8 mouse cellular contexts compared by ENCODE assay signal in genomic region chr19:44296186-44296585, GRCm38 (mm10). TPM values are rescaled to one million over a fixed set of nuclear protein-coding genes. Genes with fewer than 3 reads are reported as not detected.
DNase-seq lines count a peak whose midpoint lies in the region; ATAC-seq and TF ChIP-seq lines count a peak whose summit lies in the region.

No protein-coding gene starts in this region.

- H3K4me2 ChIP-seq in limb, embryonic 14.5 days (replicated peaks; ENCODE audit: low read depth, low read length, severe bottlenecking): peak overlapping the region; percentile 96
- peak overlapping the region; percentile 75 for H3K4me2 ChIP-seq in stomach, postnatal 0 days (replicated peaks; ENCODE audit: low read depth)

- H3K4me1 ChIP-seq in embryonic fibroblast, embryonic 13.5 days (ENCODE audit: control insufficient read depth, insufficient read depth, low read length): peaks cover 15% of the 10 kb centered on the region
- peaks cover 51% of the 10 kb centered on the region for H3K4me1 ChIP-seq in limb, embryonic 14.5 days (ENCODE audit: control insufficient read depth, insufficient read depth, low read length)
- H3K4me1 ChIP-seq in stomach, postnatal 0 days (replicated peaks; ENCODE audit: control insufficient read depth, insufficient read depth): peaks cover 12% of the 10 kb centered on the region

- H3K27me3 ChIP-seq in limb, embryonic 14.5 days (ENCODE audit: control insufficient read depth, insufficient read depth, low read length): no peaks in the 10 kb centered on the region
- no peaks in the 10 kb centered on the region for H3K27me3 ChIP-seq in stomach, postnatal 0 days (ENCODE audit: control insufficient read depth, insufficient read depth, low read length)

- peak overlapping the region; percentile 99 for H3K27ac ChIP-seq in left cerebral cortex, adult 2 months
- H3K27ac ChIP-seq in embryonic fibroblast, embryonic 13.5 days (ENCODE audit: insufficient read depth, low read length): no peak overlapping the region
- H3K27ac ChIP-seq in limb, embryonic 14.5 days (replicated peaks; ENCODE audit: low read depth, low read length): 0 out of 2 replicates have a peak overlapping the region, but pooled peaks have one; percentile 27
- no peak overlapping the region; the same call in 1 of the 2 replicates for H3K27ac ChIP-seq in stomach, postnatal 0 days (replicated peaks)

- no peak for TF ChIP-seq CTCF in left cerebral cortex, adult 2 months (IDR thresholded peaks at IDR 0.05)
- TF ChIP-seq CTCF in embryonic fibroblast, embryonic 13.5 days (IDR thresholded peaks at IDR 0.05; ENCODE audit: borderline replicate concordance, insufficient read depth, low read length): no peak
- TF ChIP-seq CTCF in stomach, postnatal 0 days (IDR thresholded peaks at IDR 0.05; ENCODE audit: low read depth): no peak

- no peaks in the 10 kb centered on the region for H3K9me3 ChIP-seq in limb, embryonic 14.5 days (ENCODE audit: control insufficient read depth, low read length)
- no peaks in the 10 kb centered on the region for H3K9me3 ChIP-seq in stomach, postnatal 0 days (ENCODE audit: control insufficient read depth, low read length)

- H3K36me3 ChIP-seq in limb, embryonic 14.5 days (ENCODE audit: control insufficient read depth, insufficient read depth, low read length): peaks cover 62% of the 10 kb centered on the region
- H3K36me3 ChIP-seq in stomach, postnatal 0 days (ENCODE audit: control insufficient read depth, insufficient read depth, low read length): peaks cover 24% of the 10 kb centered on the region; the same call in 1 of the 2 replicates

- WGBS in limb, embryonic 14.5 days: 19% methylated on average over 7 of the region's 7 CpGs
- 15% methylated on average over 7 of the region's 7 CpGs for WGBS in stomach, postnatal 0 days

- ATAC-seq in limb, embryonic 14.5 days (ENCODE audit: low FRiP score, low read depth): no peak
- ATAC-seq in stomach, postnatal 0 days (ENCODE audit: low FRiP score, low TSS enrichment): no peak
- ATAC-seq in inflammation-experienced regulatory T-cells, adult 6 months: no peak

- no peak for TF ChIP-seq EP300 in stomach, postnatal 0 days (optimal IDR thresholded peaks at IDR 0.05)

- intact Hi-C loops in left cerebral cortex, adult 2 months (cut with DNase I): loop anchor here (5.0 kb wide), 1 partner anchor 99 kb away; no protein-coding TSS in a partner anchor
- intact Hi-C loops in left cerebral cortex, postnatal 4 days (cut with DNase I): loop anchor here (5.0 kb wide), 1 partner anchor 49 kb away; no protein-coding TSS in a partner anchor

- DNase-seq in left cerebral cortex, adult 2 months (ENCODE audit: extremely low spot score in 1 of 2, low spot score in 2 of 2): no peak
- DNase-seq in left cerebral cortex, postnatal 4 days: no peak
- DNase-seq in limb, embryonic 14.5 days (ENCODE audit: low spot score): no peak
- DNase-seq in stomach, postnatal 0 days (ENCODE audit: low spot score): no peak
- DNase-seq in layer of hippocampus, postnatal 36 days: no peak
- no peak for DNase-seq in left cerebral cortex, adult 8-10 months (ENCODE audit: low spot score in 2 of 2)

- no peak; the same call in 1 of the 2 replicates for TF ChIP-seq POLR2A in embryonic fibroblast, embryonic 13.5 days (IDR thresholded peaks at IDR 0.05; ENCODE audit: low read depth, low read length)
- TF ChIP-seq POLR2A in limb, embryonic 14.5 days (IDR thresholded peaks at IDR 0.05; ENCODE audit: borderline replicate concordance, extremely low read depth, insufficient read depth, insufficient read length): no peak

- peak overlapping the region; percentile 86 for H3K9ac ChIP-seq in limb, embryonic 14.5 days (ENCODE audit: low read depth, low read length, severe bottlenecking)
- H3K9ac ChIP-seq in stomach, postnatal 0 days (ENCODE audit: low read length): peak overlapping the region; percentile 50

- peak overlapping the region; percentile 94 for H3K4me3 ChIP-seq in left cerebral cortex, adult 2 months
- peak overlapping the region; percentile 82 for H3K4me3 ChIP-seq in embryonic fibroblast, embryonic 13.5 days (ENCODE audit: insufficient read depth, low read length)
- peak overlapping the region; percentile 92 for H3K4me3 ChIP-seq in limb, embryonic 14.5 days (replicated peaks; ENCODE audit: low read length)
- peak overlapping the region; percentile 71 for H3K4me3 ChIP-seq in stomach, postnatal 0 days (ENCODE audit: low read depth, low read length)

RNA-seq across cellular contexts. Expression of gene Scd2, which starts 2.7 kb away (rescaled TPM):
- 100 to 1,000 TPM; 580 to 609 TPM for total RNA-seq in left cerebral cortex, adult 2 months (2021)
- 100 to 1,000 TPM; 554 to 565 TPM for total RNA-seq in left cerebral cortex, postnatal 4 days (2021)
- polyA plus RNA-seq in embryonic fibroblast, embryonic 13.5 days (2011; ENCODE audit: insufficient read length, low read depth, missing spikeins): 442 and 478 TPM in 2 replicates
- 274 and 383 TPM in 2 replicates for polyA plus RNA-seq in limb, embryonic 14.5 days (2012; rRNA removed)
- 216 and 218 TPM in 2 replicates for polyA plus RNA-seq in limb, embryonic 14.5 days (2014; fragmentation: Nextera tagmentation; extraction: Ambion mirVana)
- polyA plus RNA-seq in stomach, postnatal 0 days (2015; fragmentation: Nextera tagmentation; extraction: Ambion mirVana): 29.5 and 34.0 TPM in 2 replicates
- polyA plus RNA-seq in inflammation-experienced regulatory T-cells, adult 6 months (2017; shearing (Covaris generic)): 10 to 100 TPM; 24.8 to 27.3 (median 25.3) TPM
- total RNA-seq in layer of hippocampus, postnatal 36 days (2021): 100 to 1,000 TPM; 621 to 658 TPM
- 100 to 1,000 TPM; 702 to 768 (median 723) TPM for total RNA-seq in left cerebral cortex, adult 8-10 months (2022)

RNA-seq across cellular contexts. Expression of gene Scd4, which starts 36.7 kb away (rescaled TPM):
- total RNA-seq in left cerebral cortex, adult 2 months (2021): 1 to 10 TPM; 2.1 to 2.3 TPM
- 1 to 10 TPM; 1.7 to 2.3 TPM for total RNA-seq in left cerebral cortex, postnatal 4 days (2021)
- 0.35 and 0.72 TPM in 2 replicates for polyA plus RNA-seq in embryonic fibroblast, embryonic 13.5 days (2011; ENCODE audit: insufficient read length, low read depth, missing spikeins)
- 0.76 and 0.80 TPM in 2 replicates for polyA plus RNA-seq in limb, embryonic 14.5 days (2012; rRNA removed)
- 0.12 and 0.35 TPM in 2 replicates for polyA plus RNA-seq in limb, embryonic 14.5 days (2014; fragmentation: Nextera tagmentation; extraction: Ambion mirVana)
- 0.08 TPM in 1 of 2 replicates, not detected in the other for polyA plus RNA-seq in stomach, postnatal 0 days (2015; fragmentation: Nextera tagmentation; extraction: Ambion mirVana)
- polyA plus RNA-seq in inflammation-experienced regulatory T-cells, adult 6 months (2017; shearing (Covaris generic)): under 1 TPM; 0.29 to 0.81 (median 0.55) TPM
- total RNA-seq in layer of hippocampus, postnatal 36 days (2021): 1 to 10 TPM; 1.7 to 2.7 TPM
- 1 to 10 TPM; 2.3 to 3.4 (median 2.8) TPM for total RNA-seq in left cerebral cortex, adult 8-10 months (2022)

Comparison
In these comparisons a context has a peak if more than half of its experiments do, and no peak if none do; other contexts are left out.
1. H3K27ac ChIP-seq: peak in left cerebral cortex, adult 2 months (single experiment) and limb, embryonic 14.5 days (single experiment); none in embryonic fibroblast, embryonic 13.5 days (single experiment) and stomach, postnatal 0 days (single experiment).
2. Peak in every context shown above with its lines, with median percentiles within 50 percentile points of each other: H3K4me3 ChIP-seq.